In genomic region chr8:95336363-95336762, GRCm38 (mm10) we compare ENCODE assay signal across 21 mouse cellular contexts. TPM values are rescaled to one million over a fixed set of nuclear protein-coding genes. Genes with fewer than 3 reads are reported as not detected.
"Had no signal": no experiment of that assay in that cellular context is flagged by ENCODE, and none has a peak within 500 bp of the region (broad histone marks: within the 10 kb centered on the region; RNA-seq: fewer than 3 reads in every experiment).

No protein-coding gene starts in this region.

- DNase-seq: liver, postnatal 0 days; lung, adult 2 months; lung, postnatal 14 days; lung, postnatal 36 days; midbrain, embryonic 14.5 days; right cerebral cortex, postnatal 14 days; thymus, adult 18-20 months; thymus, postnatal 14 days; thymus, postnatal 36 days had no signal

- H3K4me3 ChIP-seq: liver, embryonic 15.5 days; lung, embryonic 15.5 days; midbrain, embryonic 10.5 days; midbrain, embryonic 12.5 days; neural tube, embryonic 13.5 days; neural tube, embryonic 15.5 days; stomach, embryonic 15.5 days had no signal

- H3K27me3 ChIP-seq: liver, embryonic 15.5 days; lung, embryonic 15.5 days; midbrain, embryonic 12.5 days; neural tube, embryonic 13.5 days; neural tube, embryonic 15.5 days; stomach, embryonic 15.5 days had no signal

- H3K4me2 ChIP-seq: liver, embryonic 15.5 days; lung, embryonic 15.5 days; midbrain, embryonic 12.5 days; neural tube, embryonic 13.5 days; neural tube, embryonic 15.5 days; stomach, embryonic 15.5 days had no signal

RNA-seq across cellular contexts. Expression of gene Mmp15, which starts 15.7 kb away (rescaled TPM):
- total RNA-seq: megakaryocyte, adult 5-6 weeks; monocyte, adult 5-6 weeks had no signal

RNA-seq across cellular contexts. Expression of gene Tepp, which starts 26.0 kb away (rescaled TPM):
- total RNA-seq: megakaryocyte, adult 5-6 weeks; megakaryocyte-erythroid progenitor cell, adult 5-6 weeks had no signal
- polyA plus RNA-seq: liver, embryonic 15.5 days; liver, postnatal 0 days; midbrain, embryonic 10.5 days; midbrain, embryonic 12.5 days; neural tube, embryonic 11.5 days; stomach, postnatal 0 days had no signal

RNA-seq across cellular contexts. Expression of gene Cngb1, which starts 30.0 kb away (rescaled TPM):
- total RNA-seq: monocyte, adult 5-6 weeks had no signal
- polyA plus RNA-seq: midbrain, embryonic 10.5 days had no signal
